Mouse (Mus musculus): Measurements from ENCODE around the gene Cd36.
"Not testable (repeated sequence)": the region's sequence is repeated elsewhere in the genome, so short reads cannot be mapped to it uniquely, and the experiment has no call there.

DNA sequence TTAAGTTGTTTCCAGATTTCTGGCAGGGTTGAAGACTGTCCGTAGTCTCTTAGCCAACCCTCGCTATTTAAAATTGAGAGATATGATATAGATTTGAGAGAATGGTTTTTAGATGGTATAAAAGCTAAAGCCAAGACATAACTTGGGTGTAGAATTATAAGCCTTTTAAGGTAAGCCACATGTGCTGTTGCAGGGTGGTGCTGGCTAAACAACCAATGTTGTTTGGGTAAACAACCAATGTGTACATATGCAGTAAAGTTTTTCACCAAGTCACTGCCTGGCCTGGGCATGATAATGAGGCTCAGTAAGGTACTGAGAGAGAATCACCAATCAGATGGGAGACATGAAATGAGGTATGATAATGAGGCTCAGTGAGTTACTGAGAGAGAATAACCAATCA, 43.0 kb upstream of the Cd36 start:
- TF ChIP-seq POLR2A (IDR thresholded peaks at IDR 0.05; ENCODE audit: borderline replicate concordance, extremely low read depth, low read depth, low read length); CTCF (IDR thresholded peaks at IDR 0.05; ENCODE audit: insufficient read depth, low read length): not testable (repeated sequence)
